8 mouse cellular contexts compared by ENCODE assay signal in the genomic region with DNA sequence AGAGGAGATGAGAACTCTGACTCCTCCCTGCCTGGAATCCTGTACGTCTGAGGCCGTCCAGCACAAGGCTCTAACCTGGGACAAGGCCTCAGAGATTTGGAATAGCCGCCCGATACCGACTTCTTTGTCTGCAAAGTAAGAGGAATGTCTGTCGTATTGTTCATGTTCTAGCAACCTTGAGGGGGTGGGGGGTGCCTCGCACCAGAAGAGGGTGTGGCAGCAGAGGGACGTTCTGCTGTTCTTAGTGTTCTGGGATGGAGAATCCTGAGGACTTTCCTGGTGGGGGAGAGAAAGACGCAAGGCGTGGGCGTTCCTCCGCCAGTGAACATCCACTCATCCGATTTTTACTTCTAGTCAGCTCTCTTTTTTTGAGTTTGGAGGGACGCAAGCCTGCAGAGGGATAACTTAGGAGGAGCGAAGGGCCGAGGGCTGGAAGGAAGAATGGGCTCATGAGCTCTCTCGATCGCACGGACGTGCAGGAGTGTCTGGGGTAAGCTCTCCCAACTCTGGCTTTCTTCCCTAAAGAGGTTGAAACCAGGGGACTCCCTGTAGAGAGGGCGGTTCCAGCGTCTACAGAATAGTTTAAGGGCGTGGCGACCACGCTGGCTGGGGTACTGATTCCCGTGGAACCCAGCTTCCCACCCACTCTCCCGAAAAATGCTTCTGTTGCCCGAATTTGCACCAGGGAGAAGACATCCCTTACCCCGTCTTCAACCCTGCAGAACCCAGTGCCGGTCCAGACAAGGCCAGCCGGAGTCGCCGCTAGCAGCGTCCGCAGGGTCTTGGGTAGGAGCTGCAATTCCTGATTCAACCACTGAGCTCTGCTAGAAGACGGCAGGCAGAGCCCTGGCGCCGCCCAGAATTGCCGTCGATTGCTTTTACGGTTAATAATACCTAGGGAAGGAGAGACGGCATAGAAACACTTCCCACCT. TPM values are rescaled to one million over a fixed set of nuclear protein-coding genes. Genes with fewer than 3 reads are reported as not detected.
DNase-seq lines count a peak whose midpoint lies in the region; ATAC-seq and TF ChIP-seq lines count a peak whose summit lies in the region.

A gene (minus strand): TSS at position 791 of the 932 bp plus-strand sequence.
A gene (minus strand): TSS at position 804 of the 932 bp plus-strand sequence.

- H3K4me2 ChIP-seq in embryonic facial prominence, embryonic 12.5 days (replicated peaks): peak within 1 kb of the TSS; percentile 51
- H3K4me2 ChIP-seq in midbrain, postnatal 0 days (ENCODE audit: low read depth, low read length, poor library complexity, severe bottlenecking): peak within 1 kb of the TSS; percentile 66
- peak within 1 kb of the TSS; percentile 52 for H3K4me2 ChIP-seq in stomach, postnatal 0 days (replicated peaks; ENCODE audit: low read depth)

- no peak for TF ChIP-seq POLR2A in liver, adult 2 months (IDR thresholded peaks at IDR 0.05; ENCODE audit: extremely low read depth, insufficient read depth, low read length)

- peak; percentile 72; the same call in 1 of the 2 replicates for ATAC-seq in embryonic facial prominence, embryonic 12.5 days (ENCODE audit: insufficient number of reproducible peaks, insufficient read depth, low FRiP score, low TSS enrichment)
- ATAC-seq in midbrain, postnatal 0 days (ENCODE audit: low FRiP score): peak; percentile 55
- ATAC-seq in stomach, postnatal 0 days (ENCODE audit: low FRiP score, low TSS enrichment): peak; percentile 81

- no peaks in the 10 kb centered on the region for H3K36me3 ChIP-seq in embryonic facial prominence, embryonic 12.5 days
- H3K36me3 ChIP-seq in heart, embryonic 10.5 days: no peaks in the 10 kb centered on the region
- H3K36me3 ChIP-seq in liver, adult 2 months (ENCODE audit: control insufficient read depth, insufficient read depth, low read length): no peaks in the 10 kb centered on the region
- H3K36me3 ChIP-seq in midbrain, postnatal 0 days (ENCODE audit: insufficient read depth, low read length): no peaks in the 10 kb centered on the region
- H3K36me3 ChIP-seq in stomach, postnatal 0 days (ENCODE audit: control insufficient read depth, insufficient read depth, low read length): no peaks in the 10 kb centered on the region

- DNase-seq in 3T3-L1 (ENCODE audit: low read depth, low spot score): peak; percentile 47
- DNase-seq in T-cell, adult 2 months (ENCODE audit: low spot score): peak; percentile 60
- DNase-seq in heart, embryonic 10.5 days (ENCODE audit: low spot score): no peak
- peak; percentile 60 to 78 for DNase-seq in kidney, adult 8-10 months
- peak; percentile 54 for DNase-seq in liver, adult 2 months (ENCODE audit: extremely low read depth, low read depth, low spot score)
- DNase-seq in midbrain, postnatal 0 days (ENCODE audit: low spot score): peak; percentile 83
- peak; percentile 79 for DNase-seq in stomach, postnatal 0 days (ENCODE audit: low spot score)

- peak; percentile 77 for TF ChIP-seq CTCF in liver, adult 2 months (IDR thresholded peaks at IDR 0.05; ENCODE audit: low read depth, low read length)
- TF ChIP-seq CTCF in midbrain, postnatal 0 days (IDR thresholded peaks at IDR 0.05): peak; percentile 70
- peak; percentile 71 for TF ChIP-seq CTCF in stomach, postnatal 0 days (IDR thresholded peaks at IDR 0.05; ENCODE audit: low read depth)

- 3% methylated on average over 42 of the region's 42 CpGs for WGBS in embryonic facial prominence, embryonic 12.5 days
- WGBS in heart, embryonic 10.5 days: 2% methylated on average over 42 of the region's 42 CpGs
- WGBS in liver, adult 2 months: 5% methylated on average over 42 of the region's 42 CpGs
- WGBS in midbrain, postnatal 0 days: 4% methylated on average over 42 of the region's 42 CpGs
- WGBS in stomach, postnatal 0 days: 4% methylated on average over 42 of the region's 42 CpGs

- no peaks in the 10 kb centered on the region for H3K9me3 ChIP-seq in embryonic facial prominence, embryonic 12.5 days
- H3K9me3 ChIP-seq in heart, embryonic 10.5 days: no peaks in the 10 kb centered on the region
- no peaks in the 10 kb centered on the region for H3K9me3 ChIP-seq in midbrain, postnatal 0 days (ENCODE audit: low read length)
- no peaks in the 10 kb centered on the region for H3K9me3 ChIP-seq in stomach, postnatal 0 days (ENCODE audit: control insufficient read depth, low read length)

- no peaks in the 10 kb centered on the region for H3K79me2 ChIP-seq in liver, adult 2 months (ENCODE audit: control insufficient read depth, insufficient read depth, low read length)

- 0 out of 2 replicates have a peak within 1 kb of the TSS, but pooled peaks have one; percentile 20 for H3K9ac ChIP-seq in embryonic facial prominence, embryonic 12.5 days
- peak within 1 kb of the TSS; percentile 42; the same call in 1 of the 2 replicates for H3K9ac ChIP-seq in liver, adult 2 months (ENCODE audit: low read depth, low read length)
- H3K9ac ChIP-seq in midbrain, postnatal 0 days (replicated peaks; ENCODE audit: low read length, poor library complexity, severe bottlenecking): no peak within 1 kb of the TSS
- H3K9ac ChIP-seq in stomach, postnatal 0 days (ENCODE audit: low read length): peak within 1 kb of the TSS; percentile 47; the same call in 1 of the 2 replicates

- peaks cover 43% of the 10 kb centered on the region for H3K4me1 ChIP-seq in embryonic facial prominence, embryonic 12.5 days
- peaks cover 43% of the 10 kb centered on the region for H3K4me1 ChIP-seq in heart, embryonic 10.5 days
- no peaks in the 10 kb centered on the region for H3K4me1 ChIP-seq in liver, adult 2 months (ENCODE audit: control insufficient read depth, insufficient read depth, low read length)
- H3K4me1 ChIP-seq in midbrain, postnatal 0 days (ENCODE audit: insufficient read depth, low read length): peaks cover 2% of the 10 kb centered on the region; the same call in 1 of the 2 replicates
- no peaks in the 10 kb centered on the region for H3K4me1 ChIP-seq in stomach, postnatal 0 days (replicated peaks; ENCODE audit: control insufficient read depth, insufficient read depth)

- peak within 1 kb of the TSS; percentile 55; the same call in 1 of the 2 replicates for H3K27ac ChIP-seq in embryonic facial prominence, embryonic 12.5 days
- peak within 1 kb of the TSS; percentile 26 for H3K27ac ChIP-seq in heart, embryonic 10.5 days
- no peak within 1 kb of the TSS for H3K27ac ChIP-seq in liver, adult 2 months (replicated peaks; ENCODE audit: insufficient read depth, low read depth, low read length)
- peak within 1 kb of the TSS; percentile 69 for H3K27ac ChIP-seq in midbrain, postnatal 0 days (ENCODE audit: low read depth, low read length)
- no peak within 1 kb of the TSS for H3K27ac ChIP-seq in stomach, postnatal 0 days (replicated peaks)

- TF ChIP-seq EP300 in stomach, postnatal 0 days (optimal IDR thresholded peaks at IDR 0.05): no peak

- H3K4me3 ChIP-seq in embryonic facial prominence, embryonic 12.5 days: peak within 1 kb of the TSS; percentile 30
- H3K4me3 ChIP-seq in heart, embryonic 10.5 days: peak within 1 kb of the TSS; percentile 55
- peak within 1 kb of the TSS; percentile 27; the same call in 1 of the 2 replicates for H3K4me3 ChIP-seq in liver, adult 2 months (ENCODE audit: insufficient read depth, low read depth, low read length)
- H3K4me3 ChIP-seq in midbrain, postnatal 0 days (ENCODE audit: low read depth, low read length): peak within 1 kb of the TSS; percentile 26
- H3K4me3 ChIP-seq in stomach, postnatal 0 days (ENCODE audit: low read depth, low read length): peak within 1 kb of the TSS; percentile 39

- H3K27me3 ChIP-seq in embryonic facial prominence, embryonic 12.5 days: peaks cover 53% of the 10 kb centered on the region
- H3K27me3 ChIP-seq in heart, embryonic 10.5 days (ENCODE audit: insufficient read depth, poor library complexity, severe bottlenecking): peaks cover 75% of the 10 kb centered on the region
- peaks cover 22% of the 10 kb centered on the region; the same call in 1 of the 2 replicates for H3K27me3 ChIP-seq in liver, adult 2 months (ENCODE audit: control insufficient read depth, insufficient read depth, low read length)
- H3K27me3 ChIP-seq in midbrain, postnatal 0 days (ENCODE audit: insufficient read depth, low read length): peaks cover 41% of the 10 kb centered on the region
- peaks cover 31% of the 10 kb centered on the region for H3K27me3 ChIP-seq in stomach, postnatal 0 days (ENCODE audit: control insufficient read depth, insufficient read depth, low read length)

RNA-seq across cellular contexts. Expression of the first gene that starts in this region (rescaled TPM):
- 88.0 and 95.6 TPM in 2 replicates for polyA plus RNA-seq in embryonic facial prominence, embryonic 12.5 days (2016; fragmentation: Nextera tagmentation; extraction: Ambion mirVana)
- 3.0 and 10.4 TPM in 2 replicates for polyA plus RNA-seq in heart, embryonic 10.5 days (2016; fragmentation: Nextera tagmentation; extraction: Ambion mirVana)
- 1.4 and 1.5 TPM in 2 replicates for total RNA-seq in liver, adult 2 months (2014; rRNA removed)
- 6.8 and 7.7 TPM in 2 replicates for polyA plus RNA-seq in liver, adult 2 months (2012; rRNA removed)
- total RNA-seq in midbrain, postnatal 0 days (2014; rRNA removed): 55.6 and 68.8 TPM in 2 replicates
- 32.5 and 36.5 TPM in 2 replicates for polyA plus RNA-seq in midbrain, postnatal 0 days (2015; fragmentation: Nextera tagmentation; extraction: Ambion mirVana)
- 46.5 and 58.7 TPM in 2 replicates for polyA plus RNA-seq in stomach, postnatal 0 days (2015; fragmentation: Nextera tagmentation; extraction: Ambion mirVana)

RNA-seq across cellular contexts. Expression of the second gene that starts in this region (rescaled TPM):
- polyA plus RNA-seq in embryonic facial prominence, embryonic 12.5 days (2016; fragmentation: Nextera tagmentation; extraction: Ambion mirVana): 5.3 and 7.3 TPM in 2 replicates
- not detected in 2 replicates for polyA plus RNA-seq in heart, embryonic 10.5 days (2016; fragmentation: Nextera tagmentation; extraction: Ambion mirVana)
- total RNA-seq in liver, adult 2 months (2014; rRNA removed): 0.07 TPM in 1 of 2 replicates, not detected in the other
- not detected in 2 replicates for polyA plus RNA-seq in liver, adult 2 months (2012; rRNA removed)
- 233 and 267 TPM in 2 replicates for total RNA-seq in midbrain, postnatal 0 days (2014; rRNA removed)
- polyA plus RNA-seq in midbrain, postnatal 0 days (2015; fragmentation: Nextera tagmentation; extraction: Ambion mirVana): 16.7 and 18.1 TPM in 2 replicates
- 0.45 and 0.69 TPM in 2 replicates for polyA plus RNA-seq in stomach, postnatal 0 days (2015; fragmentation: Nextera tagmentation; extraction: Ambion mirVana)

Comparison
In these comparisons a context has a peak if more than half of its experiments do, and no peak if none do; other contexts are left out.
1. RNA of the first gene that starts in this region (total RNA-seq): 55.6 to 68.8 TPM in midbrain, postnatal 0 days; 1.4 to 1.5 TPM in liver, adult 2 months; every median in the first group is over 10 times any median in the second.
2. RNA of the second gene that starts in this region (total RNA-seq): 233 to 267 TPM in midbrain, postnatal 0 days; 0.07 TPM in liver, adult 2 months; every median in the first group is over 100 times any median in the second.
3. H3K27ac ChIP-seq: peak in embryonic facial prominence, embryonic 12.5 days (single experiment), heart, embryonic 10.5 days (single experiment) and midbrain, postnatal 0 days (single experiment); none in liver, adult 2 months (single experiment) and stomach, postnatal 0 days (single experiment).
4. Peak in every context shown above with its lines, with median percentiles within 50 percentile points of each other: ATAC-seq, H3K4me2 ChIP-seq, H3K4me3 ChIP-seq and CTCF ChIP-seq.